Mouse (Mus musculus): ENCODE data around the gene Zbtb18.

Zbtb18 gene

GRCm38 (mm10) chr1:177442196-177442808 lies at the start of gene Zbtb18:
TSS of gene Zbtb18 (plus strand) at chr1:177442351.
- no peak for DNase-seq

- DNase-seq: no peak
Observed at GRCm38 (mm10) chr1:177397455-177397854, 44.7 kb upstream of the Zbtb18 start.

DNA sequence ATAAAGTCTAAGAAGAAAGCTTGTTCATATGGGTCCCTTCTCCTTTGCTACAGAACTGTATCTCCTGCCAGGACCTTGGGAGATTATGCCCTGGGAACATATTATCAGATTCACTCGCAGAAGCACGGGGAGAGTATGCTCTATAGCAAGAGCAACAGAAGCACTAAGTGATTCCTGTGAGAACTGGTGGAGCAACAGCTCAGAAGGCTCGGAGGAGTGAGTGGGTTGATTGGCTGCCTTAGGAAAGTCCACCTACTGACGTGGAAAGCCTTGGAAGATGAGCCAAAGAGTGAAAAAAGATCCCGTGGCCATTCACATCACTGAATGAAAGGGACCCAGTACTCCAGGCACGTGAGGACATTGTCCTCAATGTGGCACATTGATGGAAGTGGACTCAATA lies 37.0 kb upstream of the Zbtb18 start:
- DNase-seq: no peak

GRCm38 (mm10) chr1:177408690-177409089 lies 33.5 kb upstream of the Zbtb18 start:
- DNase-seq: no peak

DNA sequence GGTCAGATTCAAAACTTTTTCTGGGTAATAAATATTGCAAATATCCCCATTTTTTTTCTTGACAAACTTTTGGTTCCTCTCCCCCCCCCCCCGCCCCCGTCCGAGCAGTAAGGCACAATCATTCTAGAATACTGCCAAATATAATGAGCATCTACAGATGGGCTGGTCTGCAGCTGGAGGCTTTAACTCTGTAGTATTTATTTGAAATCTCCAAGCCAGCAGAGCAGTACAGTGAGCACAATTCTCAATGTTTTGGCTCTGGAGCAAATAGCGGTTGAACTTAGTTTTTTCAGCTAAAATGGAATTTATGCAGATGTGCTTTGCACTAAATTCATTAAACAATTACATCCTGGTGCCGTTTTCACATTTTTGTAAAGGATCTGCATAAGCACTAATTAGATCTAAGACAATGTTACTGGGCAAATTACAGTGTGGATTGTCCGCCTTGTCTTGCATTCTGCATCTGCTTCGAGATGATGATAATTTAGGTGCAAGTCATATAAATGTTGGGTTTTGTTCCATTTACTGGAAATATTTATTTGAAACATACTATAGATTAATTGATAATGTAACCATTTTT lies 31.3 kb upstream of the Zbtb18 start:
- DNase-seq: no peak

- DNase-seq: no peak
Observed at GRCm38 (mm10) chr1:177411359-177412358, 30.5 kb upstream of the Zbtb18 start.

GRCm38 (mm10) chr1:177419331-177419730 lies 22.8 kb upstream of the Zbtb18 start:
- DNase-seq: no peak

GRCm38 (mm10) chr1:177420126-177420525 lies 22.0 kb upstream of the Zbtb18 start:
- DNase-seq: no peak

GRCm38 (mm10) chr1:177427862-177428261 lies 14.3 kb upstream of the Zbtb18 start:
- DNase-seq: no peak

GRCm38 (mm10) chr1:177428338-177428737 lies 13.8 kb upstream of the Zbtb18 start:
- DNase-seq: no peak

- DNase-seq: no peak
Observed at GRCm38 (mm10) chr1:177429067-177429466, 13.1 kb upstream of the Zbtb18 start.

- DNase-seq: no peak
Observed at GRCm38 (mm10) chr1:177440411-177440810, 1.7 kb upstream of the Zbtb18 start.

DNA sequence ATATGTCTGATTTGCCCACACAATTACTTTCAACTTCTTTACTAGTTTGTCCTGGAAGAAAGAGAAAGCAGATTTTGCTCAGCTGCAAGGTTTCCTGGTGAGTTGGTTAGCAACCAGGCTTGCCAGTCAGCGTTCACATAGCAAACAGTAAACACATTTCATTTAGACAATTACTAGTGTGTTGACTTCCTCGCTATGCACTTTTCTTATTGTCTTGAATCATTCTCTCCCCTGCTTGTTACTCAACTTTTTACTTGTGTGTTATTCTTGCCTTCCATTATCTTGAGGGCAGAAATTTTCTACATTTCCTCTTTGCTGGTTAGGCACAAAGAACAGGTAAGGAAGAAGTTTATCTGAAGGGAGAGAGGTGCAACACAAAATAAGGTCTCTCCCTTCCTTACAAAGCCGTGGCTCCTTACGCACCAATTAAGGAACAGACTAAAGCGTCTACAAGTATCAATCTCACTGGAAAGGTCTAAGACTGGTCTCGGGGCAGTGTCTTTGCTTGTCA lies 1.1 kb upstream of the Zbtb18 start:
- DNase-seq: no peak

- peak; percentile 92 to 97 for DNase-seq
Observed at GRCm38 (mm10) chr1:177441492-177442195, 507 bp upstream of the Zbtb18 start.

DNA sequence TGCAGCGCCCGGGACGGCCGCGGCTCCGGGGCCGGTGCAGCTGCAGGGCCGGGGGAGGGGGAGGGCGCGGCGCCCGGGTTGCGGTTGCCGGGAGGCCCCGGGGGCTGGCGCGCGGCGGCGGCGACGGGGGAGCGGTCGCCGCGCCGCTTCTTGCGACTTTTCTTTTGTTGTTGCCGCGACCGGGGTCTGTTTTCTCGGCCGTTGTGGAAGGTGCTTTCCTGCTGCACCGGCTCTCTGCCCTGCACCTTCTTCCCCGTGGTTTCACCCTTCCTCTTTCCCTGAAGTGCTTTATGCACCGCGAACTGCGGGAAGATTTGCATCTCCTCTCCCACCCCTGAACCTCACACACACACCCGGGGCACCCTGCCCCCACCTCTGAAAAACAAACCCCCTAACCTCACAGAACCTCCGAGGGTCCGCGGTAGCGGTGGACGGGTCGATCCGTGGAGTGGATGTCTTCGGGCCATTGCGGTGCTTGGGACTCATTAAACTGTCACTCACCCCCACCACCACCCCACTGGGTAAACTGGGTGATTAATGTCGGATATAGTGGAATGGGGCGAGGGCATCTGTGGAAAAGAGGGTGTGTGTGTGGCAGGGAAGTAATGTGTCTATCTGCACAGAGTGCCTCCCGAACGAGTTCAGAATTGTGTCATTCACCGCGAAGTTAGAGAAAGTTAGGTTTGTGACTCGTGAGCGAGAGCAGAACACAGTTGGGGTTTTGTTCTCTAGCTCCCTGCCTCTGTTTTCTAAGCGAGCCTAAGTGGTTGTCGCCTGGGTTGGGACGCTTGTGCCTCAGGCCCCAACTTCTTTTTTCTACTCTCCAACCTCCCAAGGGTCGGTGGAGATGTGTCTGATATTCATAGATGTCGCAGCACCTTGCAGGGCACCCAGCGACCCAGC lies 921 bp downstream of the Zbtb18 start:
- DNase-seq: peak; percentile 44 to 55

DNA sequence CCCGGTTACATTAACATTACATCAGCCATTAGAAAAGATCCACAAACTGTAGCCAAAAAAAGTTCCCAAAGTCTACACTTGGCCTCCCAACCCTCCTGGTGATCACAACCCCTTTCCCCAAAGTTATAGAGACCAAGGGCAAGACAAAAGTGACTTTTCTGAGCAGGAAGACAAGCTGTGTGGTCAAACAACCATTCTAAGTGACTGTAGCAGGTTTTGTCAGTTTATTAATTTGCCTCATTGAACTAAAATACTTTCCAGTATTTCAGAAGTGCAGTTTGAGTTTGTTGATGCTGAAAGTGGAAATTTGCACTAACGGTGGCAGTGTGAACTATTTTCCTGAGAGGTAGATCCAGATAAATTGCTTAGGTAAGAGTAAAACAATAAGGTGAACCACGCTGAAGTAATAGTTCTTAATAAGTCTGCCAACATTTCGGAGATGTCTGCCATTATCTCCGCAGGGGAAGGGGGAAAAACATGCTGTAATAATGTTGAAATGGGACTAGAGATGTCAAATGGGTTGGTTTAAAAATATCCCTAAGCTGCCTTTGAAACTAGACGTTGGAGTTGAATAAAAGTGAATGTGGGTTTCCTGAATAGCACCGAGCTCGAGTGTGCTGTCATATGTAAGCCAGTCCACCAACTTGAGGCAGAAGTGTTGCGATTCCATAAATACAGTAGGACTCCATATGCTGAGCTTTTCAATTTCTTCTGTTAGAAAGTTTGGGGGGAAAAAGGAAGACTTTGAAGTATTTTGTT lies 1.8 kb downstream of the Zbtb18 start:
- DNase-seq: no peak

DNA sequence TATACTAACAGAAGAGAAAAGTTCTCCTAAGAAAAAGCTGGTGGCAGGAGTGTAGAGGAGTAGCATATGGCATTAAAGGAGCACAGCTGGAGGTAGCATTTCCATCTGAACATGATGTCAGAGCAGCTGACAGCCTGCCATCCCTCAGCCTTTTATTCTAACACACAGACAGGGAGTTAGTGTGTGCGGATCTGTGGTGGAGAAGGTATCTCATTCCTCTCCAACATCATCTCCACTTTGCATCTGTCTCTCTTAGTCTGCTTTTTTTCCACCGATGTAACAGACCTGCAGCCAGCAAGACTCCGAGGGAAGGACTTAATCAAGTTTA lies 2.3 kb downstream of the Zbtb18 start:
- peak; percentile 70 to 78 for DNase-seq

GRCm38 (mm10) chr1:177444941-177445340 lies 2.8 kb downstream of the Zbtb18 start:
- no peak for DNase-seq

DNA sequence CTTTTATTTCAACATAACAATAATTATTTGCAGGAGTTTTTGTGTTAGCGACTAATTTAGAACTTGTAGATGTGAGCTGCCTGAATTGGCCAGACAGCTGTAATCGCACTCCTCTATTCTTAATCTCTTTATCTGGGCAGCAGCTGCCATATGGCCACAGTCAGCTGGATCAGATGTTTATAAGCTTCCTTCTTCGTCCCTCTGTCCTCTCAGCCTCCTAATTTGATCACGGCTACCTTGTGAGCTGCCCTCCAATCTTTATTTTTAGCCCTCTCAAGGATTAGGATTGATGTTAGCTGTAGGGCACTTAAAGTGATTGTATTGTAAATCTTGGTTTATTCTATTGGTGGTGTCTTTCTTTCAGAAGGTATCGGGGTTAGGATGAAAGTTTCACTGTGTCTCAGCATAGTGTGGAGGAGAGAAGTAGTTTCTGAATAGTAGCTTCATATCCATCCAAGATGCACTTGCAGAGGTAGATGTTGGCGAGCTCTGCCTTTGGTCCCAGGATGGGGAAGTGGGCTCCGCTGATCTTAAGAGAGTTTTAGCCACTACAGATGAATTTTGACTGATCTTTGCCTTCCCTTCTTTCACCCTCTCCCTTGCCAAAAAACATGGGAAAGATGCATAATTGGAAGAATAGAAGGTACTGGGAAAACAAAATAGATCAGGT lies 3.4 kb downstream of the Zbtb18 start:
- DNase-seq: peak in 1 of 2 experiments; percentile 45

DNA sequence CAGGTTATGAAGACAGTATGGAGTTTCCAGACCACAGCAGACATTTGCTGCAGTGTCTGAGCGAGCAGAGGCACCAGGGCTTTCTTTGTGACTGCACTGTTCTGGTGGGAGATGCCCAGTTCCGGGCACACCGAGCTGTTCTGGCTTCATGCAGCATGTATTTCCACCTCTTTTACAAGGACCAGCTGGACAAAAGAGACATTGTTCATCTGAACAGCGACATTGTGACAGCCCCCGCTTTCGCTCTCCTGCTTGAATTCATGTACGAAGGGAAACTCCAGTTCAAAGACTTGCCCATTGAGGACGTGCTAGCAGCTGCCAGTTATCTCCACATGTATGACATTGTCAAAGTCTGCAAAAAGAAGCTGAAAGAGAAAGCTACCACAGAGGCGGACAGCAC lies 4.9 kb downstream of the Zbtb18 start:
- peak; percentile 55 to 74 for DNase-seq
